Mouse (Mus musculus): ENCODE measurements at regions not wholly inside any gene's neighbourhood (a gene's known extent, or its start where the extent isn't known, plus 50 kb on each side); places are given as distances from the start of the nearest gene placed in this dataset.

- DNase-seq: no peak
Observed at GRCm38 (mm10) chr11:114146334-114146733, 79.5 kb upstream of the Sdk2 start.

DNA sequence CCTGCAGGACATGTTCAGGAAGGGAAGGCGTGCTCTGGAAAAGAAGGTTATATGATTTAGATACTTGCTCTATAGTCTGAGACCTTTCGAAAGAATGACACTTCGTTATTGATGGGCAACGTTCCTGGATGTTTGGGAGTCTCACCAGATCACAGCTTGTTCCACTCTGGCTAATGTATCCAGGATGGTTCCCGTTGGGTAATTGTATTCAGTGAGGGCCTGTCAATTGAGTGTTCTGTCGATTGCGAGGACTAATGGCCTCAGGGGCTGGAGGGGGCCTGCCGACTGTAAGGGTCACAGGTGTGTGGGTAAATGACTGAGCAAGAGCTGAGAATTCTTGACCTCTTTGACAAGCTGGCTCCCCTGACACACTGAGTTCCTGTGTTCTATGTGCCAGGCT lies 62.4 kb upstream of the Sdk2 start:
- DNase-seq: no peak

- DNase-seq: no peak
Observed at GRCm38 (mm10) chr11:114128841-114129240, 62.0 kb upstream of the Sdk2 start.

GRCm38 (mm10) chr11:114127426-114127825 lies 60.6 kb upstream of the Sdk2 start:
- DNase-seq: no peak

DNA sequence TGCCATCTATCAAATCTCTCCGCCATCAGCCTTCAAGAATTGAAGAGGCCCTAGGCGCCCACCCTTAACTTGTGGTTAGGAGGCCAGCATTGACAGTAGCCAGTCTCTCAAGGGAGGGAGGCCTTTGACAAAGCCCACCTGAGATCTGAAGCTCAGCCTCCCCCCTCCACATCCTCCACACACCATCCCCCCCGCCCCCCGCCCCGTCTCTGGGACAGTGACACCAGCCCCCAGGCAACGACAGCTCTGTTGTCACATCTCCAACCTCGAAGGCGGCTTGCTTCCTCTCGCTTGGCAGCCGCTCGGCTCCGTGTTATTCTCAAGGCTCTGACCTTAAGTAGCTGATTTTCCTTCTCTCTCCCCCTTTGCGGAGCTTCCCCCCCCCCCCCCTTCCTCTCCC lies 55.3 kb upstream of the Sdk2 start:
- no peak for DNase-seq

- DNase-seq: no peak
Observed at GRCm38 (mm10) chr11:114119135-114119534, 52.3 kb upstream of the Sdk2 start.
